Mouse (Mus musculus): ENCODE results near the gene Ift88. TPM values are rescaled to one million over a fixed set of nuclear protein-coding genes. Genes with fewer than 3 reads are reported as not detected.
A peak's percentile ranks its signal among the peaks of the same experiment; 100 is the strongest.

Ift88 gene
- polyA plus RNA-seq, 1 experiment = 2.5 TPM

- TF ChIP-seq MAX (IDR thresholded peaks at IDR 0.05) (no peak), FOSL1 (IDR thresholded peaks at IDR 0.05; ENCODE audit: insufficient read depth, low read length, poor library complexity, severe bottlenecking) (no peak), CTCF (IDR thresholded peaks at IDR 0.05; ENCODE audit: control insufficient read depth, insufficient read depth, insufficient read length) (no peak), MYOG (IDR thresholded peaks at IDR 0.05; ENCODE audit: control insufficient read depth, extremely low read depth, insufficient read length) (no peak), MYOD1 (IDR thresholded peaks at IDR 0.05; ENCODE audit: control insufficient read depth, insufficient read length, low read depth) (no peak), CEBPB (IDR thresholded peaks at IDR 0.05; ENCODE audit: low read depth) (no peak), USF1 (IDR thresholded peaks at IDR 0.05; ENCODE audit: low read depth) (no peak)
- no peak overlapping the region for H3ac ChIP-seq (ENCODE audit: control insufficient read depth, insufficient read length, low read depth)
- no peak overlapping the region for H3K4me3 ChIP-seq (ENCODE audit: insufficient read depth, poor library complexity, severe bottlenecking)
- H3K79me2 ChIP-seq (ENCODE audit: control insufficient read depth, insufficient read depth) = no peaks in the 10 kb centered on the region
- no peaks in the 10 kb centered on the region for H3K79me3 ChIP-seq (ENCODE audit: low read depth)
- H3K27me3 ChIP-seq (ENCODE audit: control insufficient read depth, insufficient read depth, insufficient read length) = no peaks in the 10 kb centered on the region
- H3K36me3 ChIP-seq (ENCODE audit: control insufficient read depth, insufficient read depth) = no peaks in the 10 kb centered on the region
These were observed 133.1 kb downstream of the Ift88 start for GRCm38 (mm10) chr14:57556922-57557321.

GRCm38 (mm10) chr14:57565626-57566025 lies 141.8 kb downstream of the Ift88 start:
- Histone ChIP-seq H3K36me3 (ENCODE audit: control insufficient read depth, insufficient read depth) (no peaks in the 10 kb centered on the region), H3ac (ENCODE audit: control insufficient read depth, insufficient read length, low read depth) (peak overlapping the region; percentile 3), H3K4me3 (ENCODE audit: insufficient read depth, poor library complexity, severe bottlenecking) (no peak overlapping the region), H3K27me3 (ENCODE audit: control insufficient read depth, insufficient read depth, insufficient read length) (no peaks in the 10 kb centered on the region), H3K79me3 (ENCODE audit: low read depth) (peaks cover 2% of the 10 kb centered on the region), H3K79me2 (ENCODE audit: control insufficient read depth, insufficient read depth) (peaks cover 3% of the 10 kb centered on the region)
- no peak for TF ChIP-seq USF1 (IDR thresholded peaks at IDR 0.05; ENCODE audit: low read depth)
- TF ChIP-seq CEBPB (IDR thresholded peaks at IDR 0.05; ENCODE audit: low read depth) = no peak
- TF ChIP-seq MYOD1 (IDR thresholded peaks at IDR 0.05; ENCODE audit: control insufficient read depth, insufficient read length, low read depth) = no peak
- TF ChIP-seq MAX (IDR thresholded peaks at IDR 0.05) = no peak
- no peak for TF ChIP-seq CTCF (IDR thresholded peaks at IDR 0.05; ENCODE audit: control insufficient read depth, insufficient read depth, insufficient read length)
- TF ChIP-seq MYOG (IDR thresholded peaks at IDR 0.05; ENCODE audit: control insufficient read depth, extremely low read depth, insufficient read length) = no peak
- no peak for TF ChIP-seq FOSL1 (IDR thresholded peaks at IDR 0.05; ENCODE audit: insufficient read depth, low read length, poor library complexity, severe bottlenecking)

Other genes with a start within 250 kb of the Ift88 start
- 1.1 TPM for gene Cryl1, start 25.5 kb upstream of the Ift88 start, polyA plus RNA-seq (2012; fragmentation: generic; extraction: Trizol)
- 0.22 TPM for gene Il17d, start 100.7 kb downstream of the Ift88 start, polyA plus RNA-seq (2012; fragmentation: generic; extraction: Trizol)
- gene Eef1akmt1, start 147.6 kb downstream of the Ift88 start, polyA plus RNA-seq (2012; fragmentation: generic; extraction: Trizol) = 74.0 TPM
- gene Xpo4, start 241.4 kb downstream of the Ift88 start, polyA plus RNA-seq (2012; fragmentation: generic; extraction: Trizol) = 5.3 TPM

Measured in C2C12 (cell line).